Mouse (Mus musculus) cerebellum, adult 11-12 months (tissue): Measurements from ENCODE around the gene C7.

ENCODE experiments used
- DNase-seq: peaks from one replicate; pipeline ENCODE4 v3.0.0; 2022

C7 gene

GRCm38 (mm10) chr15:4973355-4973754 lies 90.2 kb downstream of the C7 start:
- DNase-seq, result no peak
